Mouse (Mus musculus) ES-Bruce4 (cell line): Measurements from ENCODE around the gene Nlrc3. TPM values are rescaled to one million over a fixed set of nuclear protein-coding genes. Genes with fewer than 3 reads are reported as not detected.
"Not testable (repeated sequence)": the region's sequence is repeated elsewhere in the genome, so short reads cannot be mapped to it uniquely, and the experiment has no call there.

Experiments used
- H3K27ac ChIP-seq: 2 replicates; pipeline ENCODE4 v1.5.1; 2012; ENCODE audit warnings: low read length, inconsistent platforms; ENCODE audit not compliant: insufficient read depth
- H3K27me3 ChIP-seq: 2 replicates; pipeline ENCODE4 v1.6.1; 2012; ENCODE audit warnings: mild to moderate bottlenecking, low read length, inconsistent platforms; ENCODE audit not compliant: control insufficient read depth, poor library complexity, insufficient read depth, severe bottlenecking
- H3K36me3 ChIP-seq: 2 replicates; pipeline ENCODE4 v1.6.1; 2012; ENCODE audit warnings: inconsistent platforms, mild to moderate bottlenecking, low read length, moderate library complexity; ENCODE audit not compliant: control insufficient read depth, poor library complexity, insufficient read depth, severe bottlenecking
- H3K4me1 ChIP-seq: one replicate; pipeline ENCODE4 v1.8.1; 2011; ENCODE audit warnings: low read length; ENCODE audit not compliant: control insufficient read depth, insufficient read depth
- H3K4me3 ChIP-seq: 2 replicates; pipeline ENCODE4 v1.5.1; 2011; ENCODE audit warnings: low read depth, mild to moderate bottlenecking, low read length
- H3K9ac ChIP-seq: 2 replicates; pipeline ENCODE4 v1.6.1; 2012; ENCODE audit warnings: low read depth, mild to moderate bottlenecking, inconsistent platforms; ENCODE audit not compliant: poor library complexity, severe bottlenecking
- H3K9me3 ChIP-seq: replicated peaks from 2 replicates; pipeline ENCODE4 v1.6.1; 2012; ENCODE audit warnings: mild to moderate bottlenecking, low read length, inconsistent platforms; ENCODE audit not compliant: control insufficient read depth, poor library complexity, insufficient read depth, severe bottlenecking
- CTCF ChIP-seq: IDR thresholded peaks from one replicate; pipeline ENCODE4 v1.8.1; 2011; ENCODE audit warnings: low read depth, low read length
- EP300 ChIP-seq: IDR thresholded peaks from 2 replicates; pipeline ENCODE4 v1.6.1; 2011; ENCODE audit warnings: low read depth, low read length; ENCODE audit not compliant: insufficient read depth
- POLR2A ChIP-seq: IDR thresholded peaks from one replicate; pipeline ENCODE4 v1.8.1; 2011; ENCODE audit warnings: low read length; ENCODE audit not compliant: insufficient read depth
- polyA plus RNA-seq: library from polyadenylated mRNA; stranded (reverse); fragments of >200 nt; gene quantifications from 2 replicates; pipeline ENCODE4 v1.2.4, GENCODE M21; 2011; ENCODE audit warnings: low read depth; ENCODE audit not compliant: missing spikeins, insufficient read depth, insufficient read length

Nlrc3 gene
- polyA plus RNA-seq, 1 experiment, result 0.49 TPM

GRCm38 (mm10) chr16:3976712-3977111 lies 280 bp upstream of the Nlrc3 start:
- Histone ChIP-seq H3K27me3 (no peaks in the 10 kb centered on the region), H3K9ac (no peak overlapping the region), H3K9me3 (no peaks in the 10 kb centered on the region), H3K4me1 (peaks cover 6% of the 10 kb centered on the region), H3K36me3 (peaks cover 5% of the 10 kb centered on the region; the same call in 1 of the 2 replicates), H3K27ac (peak overlapping the region; percentile 29), H3K4me3 (no peak overlapping the region; the same call in 1 of the 2 replicates)
- TF ChIP-seq EP300 (peak; percentile 89), CTCF (no peak), POLR2A (no peak)

DNA sequence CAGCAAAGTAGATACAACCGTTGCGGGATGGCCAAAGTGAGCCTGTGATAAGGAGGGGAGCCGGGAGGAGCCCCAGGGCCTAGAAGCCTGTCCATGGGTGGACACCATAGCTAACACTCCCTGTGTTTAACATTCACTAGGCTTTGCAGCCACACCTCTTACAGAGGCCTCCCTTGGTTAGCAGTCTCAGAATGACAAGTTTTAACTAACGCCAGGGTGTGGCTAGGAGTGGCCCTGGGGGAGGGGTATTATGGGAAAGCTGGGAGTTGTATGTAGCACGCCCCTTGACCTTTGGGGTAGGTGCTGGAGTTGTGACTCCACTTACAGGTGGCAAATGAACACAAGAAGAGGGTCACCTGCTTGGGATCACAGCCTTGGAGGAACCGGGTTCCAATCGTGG lies 774 bp downstream of the Nlrc3 start:
- peaks cover 6% of the 10 kb centered on the region for H3K4me1 ChIP-seq
- 0 out of 2 replicates have a peak, but pooled peaks cover 5% of the 10 kb centered on the region for H3K36me3 ChIP-seq
- TF ChIP-seq CTCF (no peak), EP300 (peak; percentile 89), POLR2A (no peak)
- peak overlapping the region; percentile 2 for H3K4me3 ChIP-seq
- peak overlapping the region; percentile 51 for H3K27ac ChIP-seq
- no peak overlapping the region for H3K9ac ChIP-seq
- no peaks in the 10 kb centered on the region for H3K9me3 ChIP-seq
- H3K27me3 ChIP-seq, result no peaks in the 10 kb centered on the region

GRCm38 (mm10) chr16:3974456-3974855 lies 2.0 kb downstream of the Nlrc3 start:
- not testable (repeated sequence) for H3K4me3 ChIP-seq, H3K27me3 ChIP-seq, H3K9ac ChIP-seq

GRCm38 (mm10) chr16:3965534-3965933 lies 10.9 kb downstream of the Nlrc3 start:
- Histone ChIP-seq H3K4me1 (no peaks in the 10 kb centered on the region), H3K9ac (no peak overlapping the region), H3K36me3 (no peaks in the 10 kb centered on the region), H3K27ac (no peak overlapping the region), H3K4me3 (no peak overlapping the region), H3K9me3 (no peaks in the 10 kb centered on the region), H3K27me3 (no peaks in the 10 kb centered on the region)
- no peak for TF ChIP-seq POLR2A

More at GRCm38 (mm10) chr16:3974456-3974855, 2.0 kb downstream of the Nlrc3 start:
- not testable (repeated sequence) for H3K27ac ChIP-seq, H3K4me1 ChIP-seq, H3K9me3 ChIP-seq, H3K36me3 ChIP-seq

DNA sequence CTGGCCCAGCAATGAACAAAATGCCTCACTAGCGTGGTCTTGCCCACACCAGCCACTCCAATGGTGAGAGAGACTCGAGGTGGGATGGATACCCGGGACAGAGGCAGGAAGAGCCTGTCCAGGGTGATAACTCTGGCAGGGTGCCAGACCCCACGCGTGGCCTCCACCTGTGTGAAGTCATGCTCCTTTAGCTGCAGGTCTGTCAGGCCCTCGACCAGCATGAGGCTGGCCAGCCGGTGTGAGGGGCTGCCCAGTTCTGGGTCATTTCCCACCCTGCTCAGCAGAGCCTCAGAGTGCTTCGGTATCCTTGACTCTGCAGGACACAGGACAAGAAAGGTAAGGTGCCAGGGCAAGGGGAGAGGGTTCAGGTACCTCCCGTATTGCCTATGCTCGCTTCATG lies 11.4 kb downstream of the Nlrc3 start:
- H3K9ac ChIP-seq, result no peak overlapping the region
- H3K27ac ChIP-seq, result no peak overlapping the region
- TF ChIP-seq EP300 (no peak), POLR2A (no peak), CTCF (no peak)
- H3K4me1 ChIP-seq, result no peaks in the 10 kb centered on the region
- no peaks in the 10 kb centered on the region for H3K9me3 ChIP-seq
- H3K36me3 ChIP-seq, result no peaks in the 10 kb centered on the region
- no peak overlapping the region for H3K4me3 ChIP-seq
- H3K27me3 ChIP-seq, result no peaks in the 10 kb centered on the region

DNA sequence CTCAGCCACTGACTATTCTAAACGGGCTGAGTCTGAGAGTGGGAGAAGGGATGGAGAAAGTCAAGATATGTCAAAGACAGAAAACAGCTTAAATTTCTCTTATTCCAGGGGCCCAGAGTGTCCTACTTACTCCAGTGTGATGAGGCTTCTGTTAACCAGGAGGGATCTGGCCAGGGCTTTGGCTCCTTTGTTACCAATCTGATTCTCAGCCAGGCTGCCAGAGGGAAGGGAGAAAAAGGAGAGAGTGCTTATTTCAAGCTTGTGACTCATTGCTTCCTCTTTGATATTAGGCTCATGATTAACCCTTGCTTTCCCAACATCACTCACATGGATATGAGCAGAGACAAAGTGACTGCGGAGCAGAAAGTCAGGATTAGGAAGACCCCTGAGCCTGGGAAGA lies 17.2 kb downstream of the Nlrc3 start:
- Histone ChIP-seq H3K9ac (no peak overlapping the region), H3K4me1 (no peaks in the 10 kb centered on the region), H3K4me3 (no peak overlapping the region), H3K9me3 (no peaks in the 10 kb centered on the region), H3K27me3 (no peaks in the 10 kb centered on the region), H3K36me3 (no peaks in the 10 kb centered on the region), H3K27ac (no peak overlapping the region)
- TF ChIP-seq EP300 (no peak), POLR2A (no peak), CTCF (no peak)
